Mouse (Mus musculus): ENCODE measurements around the gene Vmn1r192. TPM values are rescaled to one million over a fixed set of nuclear protein-coding genes. Genes with fewer than 3 reads are reported as not detected.
"Not testable (repeated sequence)": the region's sequence is repeated elsewhere in the genome, so short reads cannot be mapped to it uniquely, and the experiment has no call there.

Gene Vmn1r192
- not detected in 2 replicates for polyA plus RNA-seq (2016; fragmentation: Nextera tagmentation; extraction: Ambion mirVana)

GRCm38 (mm10) chr13:22191041-22191440, at the start of gene Vmn1r192:
TSS of gene Vmn1r192 (minus strand) at chr13:22191141.
- Histone ChIP-seq H3K4me1 (no peaks in the 10 kb centered on the region), H3K4me2 (no peak within 1 kb of the TSS), H3K27me3 (replicated peaks) (no peaks in the 10 kb centered on the region), H3K36me3 (no peaks in the 10 kb centered on the region), H3K9me3 (replicated peaks) (no peaks in the 10 kb centered on the region), H3K27ac (no peak within 1 kb of the TSS), H3K9ac (no peak within 1 kb of the TSS), H3K4me3 (no peak within 1 kb of the TSS)
- no peak for ATAC-seq

GRCm38 (mm10) chr13:22223060-22223459, 32.1 kb upstream of the Vmn1r192 start, which contains the start of gene Vmn1r193:
TSS of gene Vmn1r193 (minus strand) at chr13:22223160.
- H3K27me3 ChIP-seq (replicated peaks); H3K4me3 ChIP-seq; H3K27ac ChIP-seq; H3K4me2 ChIP-seq; H3K36me3 ChIP-seq; ATAC-seq; H3K9ac ChIP-seq; H3K4me1 ChIP-seq; H3K9me3 ChIP-seq (replicated peaks): not testable (repeated sequence)
- WGBS (ENCODE audit: insufficient replicate concordance), result 40% methylated on average over 1 of the region's 1 CpGs

- not testable (repeated sequence) for ATAC-seq; H3K9ac ChIP-seq; H3K4me3 ChIP-seq; H3K27ac ChIP-seq; H3K9me3 ChIP-seq (replicated peaks); H3K36me3 ChIP-seq; H3K4me1 ChIP-seq; H3K27me3 ChIP-seq (replicated peaks); H3K4me2 ChIP-seq
- 52% methylated on average over 3 of the region's 3 CpGs for WGBS (ENCODE audit: insufficient replicate concordance)
These were observed 1.8 kb upstream of the Vmn1r192 start for GRCm38 (mm10) chr13:22192756-22193155.

GRCm38 (mm10) chr13:22190385-22190784, 556 bp downstream of the Vmn1r192 start:
- Histone ChIP-seq H3K9me3 (replicated peaks) (no peaks in the 10 kb centered on the region), H3K27me3 (replicated peaks) (no peaks in the 10 kb centered on the region), H3K27ac (no peak overlapping the region), H3K9ac (no peak overlapping the region), H3K36me3 (no peaks in the 10 kb centered on the region), H3K4me2 (no peak overlapping the region), H3K4me3 (no peak overlapping the region), H3K4me1 (no peaks in the 10 kb centered on the region)
- WGBS (ENCODE audit: insufficient replicate concordance), result 69% methylated on average over 2 of the region's 2 CpGs
- no peak for ATAC-seq

- Histone ChIP-seq H3K36me3 (no peaks in the 10 kb centered on the region), H3K4me2 (no peak overlapping the region), H3K27me3 (replicated peaks) (no peaks in the 10 kb centered on the region), H3K9me3 (replicated peaks) (no peaks in the 10 kb centered on the region), H3K9ac (no peak overlapping the region), H3K4me1 (no peaks in the 10 kb centered on the region), H3K4me3 (no peak overlapping the region), H3K27ac (no peak overlapping the region)
- ATAC-seq, result no peak
- 77% methylated on average over 2 of the region's 2 CpGs for WGBS (ENCODE audit: insufficient replicate concordance)
These were observed 1.6 kb downstream of the Vmn1r192 start for GRCm38 (mm10) chr13:22189313-22189712.

GRCm38 (mm10) chr13:22183869-22184268, 7.1 kb downstream of the Vmn1r192 start, which contains the start of gene Vmn1r191:
TSS of gene Vmn1r191 (minus strand) at chr13:22183969.
- ATAC-seq, result no peak
- 30% methylated on average over 1 of the region's 1 CpGs for WGBS (ENCODE audit: insufficient replicate concordance)
- Histone ChIP-seq H3K9ac (no peak within 1 kb of the TSS), H3K27me3 (replicated peaks) (no peaks in the 10 kb centered on the region), H3K9me3 (replicated peaks) (no peaks in the 10 kb centered on the region), H3K27ac (no peak within 1 kb of the TSS), H3K36me3 (no peaks in the 10 kb centered on the region), H3K4me3 (no peak within 1 kb of the TSS), H3K4me2 (no peak within 1 kb of the TSS), H3K4me1 (no peaks in the 10 kb centered on the region)

GRCm38 (mm10) chr13:22168416-22168815, 22.5 kb downstream of the Vmn1r192 start:
- no peaks in the 10 kb centered on the region for H3K27me3 ChIP-seq (replicated peaks)
- WGBS (ENCODE audit: insufficient replicate concordance), result 75% methylated on average over 15 of the region's 15 CpGs
- peaks cover 6% of the 10 kb centered on the region; the same call in 1 of the 2 replicates for H3K9me3 ChIP-seq (replicated peaks)
- no peak overlapping the region for H3K4me2 ChIP-seq
- H3K27ac ChIP-seq, result no peak overlapping the region
- no peaks in the 10 kb centered on the region for H3K36me3 ChIP-seq
- no peak overlapping the region for H3K9ac ChIP-seq
- no peak overlapping the region for H3K4me3 ChIP-seq
- H3K4me1 ChIP-seq, result no peaks in the 10 kb centered on the region
- no peak for ATAC-seq

GRCm38 (mm10) chr13:22136495-22137293, 54.2 kb downstream of the Vmn1r192 start:
- H3K27ac ChIP-seq; H3K4me3 ChIP-seq; H3K9me3 ChIP-seq (replicated peaks); ATAC-seq; H3K4me1 ChIP-seq; H3K4me2 ChIP-seq; H3K9ac ChIP-seq; H3K27me3 ChIP-seq (replicated peaks); H3K36me3 ChIP-seq: not testable (repeated sequence)
- 49% methylated on average over 5 of the region's 5 CpGs for WGBS (ENCODE audit: insufficient replicate concordance)

Small RNAs within 50 kb of the gene (microRNA-seq; reads per million reads assigned to microRNA genes)
- gene Gm23282, result not detected
- not detected for gene Gm25084

Other genes with a start within 250 kb of the Vmn1r192 start
- gene Zfp184, start 246.0 kb downstream of the Vmn1r192 start, polyA plus RNA-seq (2016; fragmentation: Nextera tagmentation; extraction: Ambion mirVana), result 1.9 and 2.5 TPM in 2 replicates
- not detected in 2 replicates for gene Pom121l2, start 209.9 kb downstream of the Vmn1r192 start, polyA plus RNA-seq (2016; fragmentation: Nextera tagmentation; extraction: Ambion mirVana)
- 0.22 and 0.33 TPM in 2 replicates for gene Prss16, start 181.4 kb downstream of the Vmn1r192 start, polyA plus RNA-seq (2016; fragmentation: Nextera tagmentation; extraction: Ambion mirVana)
- gene Hist1h2ah, start 155.6 kb downstream of the Vmn1r192 start, polyA plus RNA-seq (2016; fragmentation: Nextera tagmentation; extraction: Ambion mirVana), result 9.3 and 17.8 TPM in 2 replicates
- gene Hist1h2bk, start 155.3 kb downstream of the Vmn1r192 start, polyA plus RNA-seq (2016; fragmentation: Nextera tagmentation; extraction: Ambion mirVana), result 4.4 and 4.8 TPM in 2 replicates
- 44.1 and 49.4 TPM in 2 replicates for gene Hist1h4i, start 149.8 kb downstream of the Vmn1r192 start, polyA plus RNA-seq (2016; fragmentation: Nextera tagmentation; extraction: Ambion mirVana)
- 24.0 and 28.2 TPM in 2 replicates for gene Hist1h2ag, start 148.2 kb downstream of the Vmn1r192 start, polyA plus RNA-seq (2016; fragmentation: Nextera tagmentation; extraction: Ambion mirVana)
- gene Hist1h2bj, start 147.9 kb downstream of the Vmn1r192 start, polyA plus RNA-seq (2016; fragmentation: Nextera tagmentation; extraction: Ambion mirVana), result 14.5 and 17.1 TPM in 2 replicates
- not detected in 2 replicates for gene Vmn1r188, start 106.7 kb downstream of the Vmn1r192 start, polyA plus RNA-seq (2016; fragmentation: Nextera tagmentation; extraction: Ambion mirVana)
- gene Vmn1r189, start 85.3 kb downstream of the Vmn1r192 start, polyA plus RNA-seq (2016; fragmentation: Nextera tagmentation; extraction: Ambion mirVana), result not detected in 2 replicates
- gene Vmn1r191, start 7.2 kb downstream of the Vmn1r192 start, polyA plus RNA-seq (2016; fragmentation: Nextera tagmentation; extraction: Ambion mirVana), result not detected in 2 replicates
- not detected in 2 replicates for gene Vmn1r193, start 32.0 kb upstream of the Vmn1r192 start, polyA plus RNA-seq (2016; fragmentation: Nextera tagmentation; extraction: Ambion mirVana)
- not detected in 2 replicates for gene Vmn1r194, start 53.1 kb upstream of the Vmn1r192 start, polyA plus RNA-seq (2016; fragmentation: Nextera tagmentation; extraction: Ambion mirVana)
- gene Vmn1r195, start 79.4 kb upstream of the Vmn1r192 start, polyA plus RNA-seq (2016; fragmentation: Nextera tagmentation; extraction: Ambion mirVana), result not detected in 2 replicates
- not detected in 2 replicates for gene Vmn1r196, start 98.8 kb upstream of the Vmn1r192 start, polyA plus RNA-seq (2016; fragmentation: Nextera tagmentation; extraction: Ambion mirVana)
- gene Vmn1r197, start 133.4 kb upstream of the Vmn1r192 start, polyA plus RNA-seq (2016; fragmentation: Nextera tagmentation; extraction: Ambion mirVana), result not detected in 2 replicates
- not detected in 2 replicates for gene Vmn1r198, start 159.2 kb upstream of the Vmn1r192 start, polyA plus RNA-seq (2016; fragmentation: Nextera tagmentation; extraction: Ambion mirVana)
- not detected in 2 replicates for gene Vmn1r199, start 188.7 kb upstream of the Vmn1r192 start, polyA plus RNA-seq (2016; fragmentation: Nextera tagmentation; extraction: Ambion mirVana)
- not detected in 2 replicates for gene Vmn1r200, start 199.2 kb upstream of the Vmn1r192 start, polyA plus RNA-seq (2016; fragmentation: Nextera tagmentation; extraction: Ambion mirVana)

All from liver, embryonic 12.5 days (tissue).